Mouse (Mus musculus) cerebellum, adult 2 months (tissue): ENCODE measurements at regions not wholly inside any gene's neighbourhood (a gene's known extent, or its start where the extent isn't known, plus 50 kb on each side); places are given as distances from the start of the nearest gene placed in this dataset.

Source experiments
- CTCF ChIP-seq: fragments of 200-500 bp; IDR thresholded peaks from 2 replicates; pipeline ENCODE4 v1.5.1; 2011; ENCODE audit warnings: low read depth, mild to moderate bottlenecking, control low read depth, low read length, moderate library complexity, borderline replicate concordance; ENCODE audit not compliant: insufficient read depth
- POLR2A ChIP-seq: fragments of 200-500 bp; IDR thresholded peaks from 2 replicates; pipeline ENCODE4 v1.6.1; 2011; ENCODE audit warnings: low read length, control low read depth, borderline replicate concordance; ENCODE audit not compliant: insufficient read depth

- no peak for TF ChIP-seq CTCF
- no peak for TF ChIP-seq POLR2A
These were observed 431.2 kb downstream of the Hdgfl1 start for GRCm38 (mm10) chr13:26338795-26339194.
